Mouse (Mus musculus): ENCODE measurements around the gene Sag.
A peak's percentile ranks its signal among the peaks of the same experiment; 100 is the strongest.
"Not testable (repeated sequence)": the region's sequence is repeated elsewhere in the genome, so short reads cannot be mapped to it uniquely, and the experiment has no call there.

The Sag gene

GRCm38 (mm10) chr1:87824420-87824995, 21.0 kb downstream of the Sag start:
- DNase-seq (ENCODE audit: low spot score): no peak

DNA sequence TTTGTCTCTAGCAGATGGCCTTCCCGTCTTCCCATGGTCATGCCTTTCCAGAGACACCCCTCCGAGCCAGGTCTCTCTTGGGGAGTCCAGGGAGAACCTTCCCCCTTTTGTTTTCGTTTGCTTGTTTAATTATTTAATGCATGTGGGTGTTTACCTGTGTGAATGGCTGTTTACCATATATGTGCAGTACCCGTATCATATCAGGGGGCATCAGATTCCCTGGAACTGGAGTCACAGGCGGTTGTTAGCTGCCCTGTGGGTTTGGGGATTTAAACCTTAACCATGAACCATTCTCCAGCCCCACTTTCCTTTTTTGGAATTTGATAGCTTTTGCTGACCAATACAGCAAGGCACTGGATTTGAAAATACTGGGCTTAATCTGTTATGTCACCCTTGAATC, 21.8 kb downstream of the Sag start:
- DNase-seq (ENCODE audit: low spot score): no peak

GRCm38 (mm10) chr1:87825991-87826390, 22.5 kb downstream of the Sag start:
- DNase-seq (ENCODE audit: low spot score): no peak

- DNase-seq (ENCODE audit: low spot score): no peak
These were observed 23.0 kb downstream of the Sag start for GRCm38 (mm10) chr1:87826474-87826873.

DNA sequence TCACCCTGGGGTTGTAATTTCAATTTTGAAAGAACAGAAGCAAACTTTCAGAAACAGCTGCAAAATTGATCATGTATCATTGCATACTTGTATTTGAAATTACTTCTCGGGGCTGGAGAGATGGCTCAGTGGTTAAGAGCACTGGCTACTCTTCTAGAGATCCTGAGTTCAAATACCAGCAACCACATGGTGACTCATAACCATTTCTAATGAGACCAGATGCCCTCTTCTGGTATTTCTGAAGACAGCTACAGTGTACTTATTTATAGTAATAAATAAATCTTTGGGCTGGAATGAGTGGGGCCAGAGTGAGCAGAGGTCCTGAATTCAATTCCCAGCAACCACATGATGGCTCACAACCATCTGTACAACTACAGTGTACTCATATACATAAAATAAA, 24.0 kb downstream of the Sag start:
- not testable (repeated sequence) for DNase-seq (ENCODE audit: low spot score)

GRCm38 (mm10) chr1:87828185-87828584, 24.7 kb downstream of the Sag start:
- no peak for DNase-seq (ENCODE audit: low spot score)

GRCm38 (mm10) chr1:87828926-87829580, 25.6 kb downstream of the Sag start:
- DNase-seq (ENCODE audit: low spot score): no peak

GRCm38 (mm10) chr1:87829621-87830211, 26.2 kb downstream of the Sag start:
- DNase-seq (ENCODE audit: low spot score): no peak

DNA sequence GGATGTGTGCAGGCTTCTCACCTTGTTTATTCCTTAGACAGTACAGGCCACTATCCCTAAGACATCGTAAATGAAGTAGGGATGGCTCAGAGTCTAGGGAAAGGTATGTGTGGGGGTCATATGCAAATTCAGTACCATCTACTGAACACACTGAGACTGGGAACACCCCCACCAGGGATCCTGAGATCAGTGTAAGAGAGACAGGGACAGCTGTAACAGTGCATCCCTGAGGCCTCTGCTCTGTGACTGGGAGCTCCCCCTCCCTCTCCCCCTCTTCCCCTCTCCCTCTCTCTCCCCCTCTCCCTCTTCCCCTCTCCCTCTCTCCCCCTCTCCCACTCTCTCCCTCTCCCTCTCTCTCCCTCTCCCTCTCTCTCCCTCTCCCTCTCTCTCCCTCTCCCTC, 33.0 kb downstream of the Sag start:
- DNase-seq (ENCODE audit: low spot score): no peak

DNA sequence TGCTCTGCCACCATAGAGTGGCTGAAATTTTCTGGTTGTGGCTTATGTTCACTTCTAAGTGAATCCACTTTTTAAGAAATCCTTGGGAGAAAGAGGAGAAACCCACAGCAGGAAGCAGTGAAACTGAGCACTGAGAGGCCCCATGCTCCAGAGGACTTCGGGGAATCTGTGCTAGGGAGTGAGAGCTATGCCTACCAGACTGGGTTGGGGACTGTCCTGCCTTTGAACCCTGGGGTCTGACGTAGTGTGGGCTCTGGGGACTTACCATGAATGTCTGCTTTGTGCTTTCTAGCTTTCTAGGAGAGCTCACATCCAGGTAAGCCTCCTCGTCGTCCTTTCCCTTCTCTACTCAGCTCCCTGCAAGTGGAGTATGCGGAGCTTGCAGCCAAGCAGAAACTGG, 33.5 kb downstream of the Sag start:
- no peak for DNase-seq (ENCODE audit: low spot score)

DNA sequence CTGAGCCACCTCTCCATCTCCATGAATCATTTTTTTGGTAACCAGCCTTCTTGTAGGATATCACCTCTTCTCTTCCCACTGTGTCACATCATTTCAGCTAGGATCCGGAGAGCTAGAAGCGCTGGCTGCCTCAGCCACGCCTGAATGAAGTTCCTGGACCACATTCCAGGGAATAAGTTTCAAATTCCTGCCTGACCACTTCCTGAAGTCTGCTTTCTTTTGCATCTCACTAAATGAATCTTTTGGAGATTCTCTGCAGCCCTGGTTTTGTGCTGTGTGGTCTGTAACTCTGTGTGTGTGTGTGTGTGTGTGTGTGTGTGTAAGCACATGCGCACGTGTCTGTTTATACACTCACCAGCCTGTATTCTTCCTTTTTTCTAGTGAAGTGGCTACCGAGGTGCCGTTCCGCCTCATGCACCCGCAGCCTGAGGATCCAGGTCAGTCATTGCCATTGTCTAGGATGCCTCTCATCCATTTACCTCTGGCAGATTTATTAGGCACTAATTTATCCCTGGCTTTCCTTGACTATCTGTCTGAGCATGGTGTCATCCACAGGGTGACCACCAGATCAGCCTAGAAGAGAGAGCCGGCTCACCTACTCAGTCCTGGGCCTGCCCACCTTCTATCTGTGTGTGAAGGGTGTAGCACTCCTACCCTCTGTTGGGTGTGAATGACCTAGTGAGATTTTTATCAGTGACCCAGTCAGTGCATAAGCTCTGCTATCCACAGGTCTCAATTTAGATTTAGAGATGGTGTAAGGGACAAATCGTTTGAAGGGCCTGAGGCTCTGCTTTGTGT, 37.1 kb downstream of the Sag start:
- no peak for DNase-seq (ENCODE audit: low spot score)

DNA sequence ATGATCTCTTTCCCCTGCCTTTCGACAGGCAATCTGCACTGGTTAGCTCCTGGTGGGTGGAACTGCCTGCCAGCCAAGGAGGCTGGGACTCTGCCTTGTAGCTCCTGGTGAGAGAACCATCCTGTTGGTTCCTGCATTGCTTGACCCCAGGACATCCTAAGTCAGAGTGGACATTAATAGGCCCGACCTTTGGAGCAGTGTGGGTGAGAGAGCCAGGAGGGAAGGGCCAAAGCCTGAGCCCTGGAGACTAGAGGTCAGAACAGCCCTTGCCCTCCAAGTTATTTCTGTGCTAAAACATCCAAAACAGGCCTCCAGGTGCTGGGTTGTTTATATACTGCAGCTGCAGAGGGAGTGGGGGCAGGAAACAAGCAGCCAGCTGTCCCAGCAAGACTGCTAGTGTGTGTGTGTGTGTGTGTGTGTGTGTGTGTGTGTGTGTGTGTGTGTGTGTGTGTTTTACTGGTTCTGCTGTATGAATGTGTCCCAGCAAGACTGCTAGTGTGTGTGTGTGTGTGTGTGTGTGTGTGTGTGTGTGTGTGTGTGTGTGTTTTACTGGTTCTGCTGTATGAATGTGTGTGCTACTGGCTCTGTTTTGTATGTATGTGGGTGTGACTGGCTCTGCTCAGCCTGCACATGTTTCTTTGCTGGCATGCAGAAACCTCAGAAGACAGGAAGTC, 43.5 kb downstream of the Sag start:
- peak; percentile 33 for DNase-seq (ENCODE audit: low spot score)

DNA sequence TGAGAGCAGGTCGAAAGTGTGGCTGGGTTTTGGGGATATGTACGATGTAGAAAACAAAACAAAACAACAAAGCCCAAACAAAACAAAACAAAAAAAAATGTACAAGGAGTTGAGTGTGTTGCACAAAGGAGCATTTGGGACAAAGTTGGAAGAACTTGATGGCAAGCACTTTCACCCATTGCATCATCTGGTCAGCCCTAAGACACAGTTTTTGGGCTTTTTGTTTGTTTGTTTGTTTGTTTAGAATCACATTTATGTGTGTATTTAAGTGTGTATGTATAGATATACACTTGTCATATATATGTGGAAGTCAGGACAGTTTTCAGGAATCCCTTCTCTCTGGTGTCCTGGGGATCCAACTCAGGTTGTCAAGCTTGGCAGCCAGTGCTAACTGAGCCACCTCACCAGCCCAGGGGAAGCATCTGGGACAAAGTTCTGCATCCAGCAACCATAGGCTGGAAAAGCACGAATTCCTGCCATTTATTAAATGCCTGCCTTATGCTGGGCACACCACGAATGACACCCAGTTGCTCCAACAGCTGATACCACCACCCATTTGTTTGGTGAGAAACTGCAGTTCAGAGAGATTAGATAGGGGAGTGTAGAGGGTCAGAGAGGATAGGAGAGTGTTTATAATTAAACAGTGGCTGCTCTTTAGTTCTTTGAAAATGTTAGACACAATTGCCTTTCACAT, 44.1 kb downstream of the Sag start:
- no peak for DNase-seq (ENCODE audit: low spot score)

GRCm38 (mm10) chr1:87848237-87848996, 44.9 kb downstream of the Sag start:
- DNase-seq (ENCODE audit: low spot score): no peak

DNA sequence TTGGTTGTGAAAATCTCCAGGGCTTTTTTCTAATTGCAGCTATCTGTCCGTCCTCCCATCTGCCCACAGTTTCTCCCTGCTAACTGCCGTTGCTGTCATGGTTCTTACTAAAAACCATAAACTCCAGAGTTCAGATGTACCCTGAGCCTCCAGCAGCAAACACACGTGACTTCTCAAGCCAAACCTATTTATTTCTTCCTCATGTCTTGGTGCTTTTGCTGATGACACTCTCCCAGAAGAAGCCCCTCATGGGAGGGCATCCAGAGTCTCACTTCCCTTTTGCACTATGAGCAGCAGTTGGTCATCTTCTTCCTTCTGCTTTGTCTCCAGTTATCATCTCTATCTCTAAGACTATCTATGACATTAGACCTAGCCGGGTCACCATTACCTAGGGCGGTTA, 45.8 kb downstream of the Sag start:
- DNase-seq (ENCODE audit: low spot score): no peak

DNA sequence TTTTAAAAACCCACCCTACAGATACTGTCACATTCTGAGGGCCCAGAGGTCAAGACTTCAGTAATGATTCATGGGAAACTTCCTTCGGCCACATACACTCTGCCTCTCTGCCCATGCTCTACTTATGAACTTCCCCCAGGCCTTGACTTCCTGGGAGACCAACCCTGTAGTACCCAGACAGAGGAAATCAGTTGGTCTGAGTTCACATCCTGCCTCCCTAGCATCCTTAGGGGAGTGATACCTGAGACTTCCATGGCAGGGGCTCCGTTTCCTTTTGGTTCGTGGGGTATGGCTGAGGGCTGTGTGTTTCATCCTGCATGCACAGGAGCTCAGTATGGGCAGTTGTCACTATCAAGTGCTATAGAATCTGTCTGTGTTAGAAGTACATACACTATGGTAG, 47.9 kb downstream of the Sag start:
- DNase-seq (ENCODE audit: low spot score): no peak

DNA sequence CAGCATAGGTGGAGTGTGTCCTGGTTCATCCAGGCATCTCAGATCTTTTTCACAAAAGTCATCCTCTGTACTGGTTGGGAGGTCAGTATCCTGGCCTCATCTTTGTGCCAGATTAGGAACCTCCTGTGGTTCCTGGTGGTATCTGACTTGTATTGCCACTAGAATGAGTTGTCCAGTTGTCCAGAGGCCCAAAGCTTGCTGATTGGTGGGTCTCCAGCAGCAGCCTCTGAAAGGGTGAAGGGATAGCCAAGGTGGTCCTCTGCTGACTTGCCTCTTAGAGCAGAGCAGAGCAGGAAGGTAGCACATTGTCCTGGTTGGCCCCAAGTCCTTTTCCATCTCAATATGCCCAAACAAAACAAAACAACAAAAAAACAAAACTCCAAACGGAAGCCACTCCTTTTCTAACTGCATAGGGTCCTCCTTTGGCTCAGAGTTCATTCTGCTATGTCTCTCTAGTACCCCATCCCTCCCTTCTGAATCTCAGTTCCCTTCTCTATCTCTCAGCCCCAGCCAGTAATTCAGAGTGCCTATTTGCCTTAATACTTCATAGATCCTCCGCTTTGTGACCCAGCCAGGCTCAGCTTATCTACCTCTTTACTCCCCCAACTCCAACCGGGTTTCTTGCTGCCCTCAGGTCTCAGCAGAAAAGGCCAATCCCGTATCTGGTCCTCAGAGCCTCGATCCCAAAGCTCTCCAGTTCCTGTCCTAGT, 48.8 kb downstream of the Sag start:
- DNase-seq (ENCODE audit: low spot score): no peak

DNA sequence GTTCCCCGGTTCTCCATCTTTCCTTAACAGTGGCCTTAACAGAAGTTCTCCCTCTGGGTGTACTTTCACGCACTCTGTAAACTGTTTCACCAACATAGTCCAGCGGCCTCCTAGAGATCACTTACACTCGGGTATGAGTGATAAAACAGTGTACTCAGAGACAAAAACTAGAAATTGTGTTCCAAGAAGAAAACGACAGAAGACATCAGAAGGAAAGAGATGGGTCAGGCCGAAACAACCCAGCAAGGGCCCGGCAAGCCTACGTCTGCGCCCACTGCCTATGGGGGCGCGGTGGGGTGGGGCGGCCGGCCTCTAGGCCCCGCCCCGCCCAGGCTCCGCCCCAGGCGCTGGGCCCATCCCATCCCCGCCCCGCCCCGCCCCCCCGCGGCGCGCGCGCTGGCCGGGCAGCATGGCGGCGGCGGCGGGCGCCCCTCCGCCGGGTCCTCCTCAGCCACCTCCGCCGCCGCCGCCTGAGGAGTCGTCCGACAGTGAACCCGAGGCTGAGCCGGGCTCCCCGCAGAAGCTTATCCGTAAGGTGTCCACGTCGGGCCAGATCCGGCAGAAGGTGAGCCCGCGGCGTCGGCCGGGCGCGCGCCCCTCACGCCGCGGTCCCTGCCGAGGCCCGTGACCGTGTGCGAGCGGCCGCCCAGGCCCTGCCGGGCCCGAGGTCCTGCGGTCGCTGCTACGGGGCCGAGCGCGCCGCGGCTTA, 49.6 kb downstream of the Sag start, which contains the start of gene Dgkd:
Dgkd (plus strand) TSS at position 396 of the 709 bp plus-strand sequence.
- DNase-seq (ENCODE audit: low spot score): peak; percentile 78

- DNase-seq (ENCODE audit: low spot score): peak; percentile 69
These were observed 50.3 kb downstream of the Sag start for GRCm38 (mm10) chr1:87853601-87854361.

Data from testis, postnatal 14 days (tissue).